Mouse (Mus musculus): ENCODE data around the gene Hmga2. TPM values are rescaled to one million over a fixed set of nuclear protein-coding genes. Genes with fewer than 3 reads are reported as not detected.
A peak's percentile ranks its signal among the peaks of the same experiment; 100 is the strongest.

The Hmga2 gene
- total RNA-seq (2014; rRNA removed) (0.85 and 0.99 TPM in 2 replicates), polyA plus RNA-seq (2015; fragmentation: Nextera tagmentation; extraction: Ambion mirVana) (0.30 and 0.32 TPM in 2 replicates)

DNA sequence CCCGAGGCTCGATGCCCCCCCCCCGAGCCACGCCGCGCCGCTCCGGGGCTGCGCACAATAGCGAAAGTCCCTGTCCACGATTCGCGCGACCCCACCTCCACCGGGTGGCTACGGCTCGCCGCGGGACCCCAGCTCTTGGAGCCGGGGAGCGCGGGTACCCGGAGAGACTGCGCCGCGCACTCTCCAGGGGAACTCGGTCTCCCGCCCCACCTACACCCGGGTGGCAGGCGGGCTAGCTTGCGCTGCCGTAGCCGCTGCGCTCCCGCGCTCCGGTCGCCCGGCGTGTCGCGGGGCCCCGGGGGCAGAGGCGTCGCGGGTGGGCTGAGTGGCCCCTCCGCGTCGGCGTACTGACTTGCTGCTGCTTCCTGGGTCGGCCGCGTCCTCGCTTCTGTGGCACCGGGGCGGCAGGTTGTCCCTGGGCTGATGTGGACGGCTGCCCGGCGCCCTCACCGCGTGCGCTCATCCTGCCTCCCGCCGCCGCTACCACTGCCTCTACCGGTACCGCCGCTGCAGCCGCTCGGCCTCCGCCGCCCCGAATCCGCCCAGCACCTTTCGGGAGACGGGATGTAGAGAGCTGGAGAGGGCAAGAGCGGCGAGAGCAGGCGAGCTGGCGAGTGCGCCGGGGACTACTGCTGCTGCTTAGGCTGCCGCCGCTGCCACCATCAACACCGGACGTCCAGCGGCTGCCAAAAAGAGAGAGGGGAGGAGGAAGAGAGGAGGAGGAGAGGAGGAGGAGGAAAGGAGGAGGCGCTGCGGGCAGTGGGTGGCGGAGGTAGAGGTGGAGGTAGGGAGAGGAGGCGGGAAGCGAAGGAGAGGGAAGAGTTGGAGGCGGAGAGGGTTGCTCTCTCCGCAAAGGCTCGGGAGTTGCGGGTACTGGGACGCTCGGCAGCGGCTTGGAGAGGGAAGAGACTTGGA lies at the start of gene Hmga2:
Gene Hmga2, minus strand, starts transcription at position 869 of the 915 bp plus-strand sequence.
- H3K9ac ChIP-seq (replicated peaks; ENCODE audit: low read length, poor library complexity, severe bottlenecking), result peak within 1 kb of the TSS; percentile 29; the same call in 1 of the 2 replicates
- ATAC-seq (ENCODE audit: low FRiP score), result peak; percentile 31
- no peak for TF ChIP-seq CTCF (IDR thresholded peaks at IDR 0.05)
- H3K4me2 ChIP-seq (ENCODE audit: low read depth, low read length, poor library complexity, severe bottlenecking), result peak within 1 kb of the TSS; percentile 88
- no peak within 1 kb of the TSS for H3K27ac ChIP-seq (ENCODE audit: low read depth, low read length)
- peak within 1 kb of the TSS; percentile 46 for H3K4me3 ChIP-seq (ENCODE audit: low read depth, low read length)
- WGBS, result under 1% methylated on average over 82 of the region's 99 CpGs
- peak; percentile 33 for DNase-seq (ENCODE audit: low spot score)
- H3K4me1 ChIP-seq (ENCODE audit: insufficient read depth, low read length), result peaks cover 16% of the 10 kb centered on the region
- H3K36me3 ChIP-seq (ENCODE audit: insufficient read depth, low read length), result no peaks in the 10 kb centered on the region
- H3K27me3 ChIP-seq (ENCODE audit: insufficient read depth, low read length), result peaks cover 23% of the 10 kb centered on the region
- no peaks in the 10 kb centered on the region for H3K9me3 ChIP-seq (ENCODE audit: low read length)

- WGBS, result 91% methylated on average over 2 of the region's 2 CpGs
- ATAC-seq (ENCODE audit: low FRiP score), result no peak
- no peaks in the 10 kb centered on the region for H3K4me1 ChIP-seq (ENCODE audit: insufficient read depth, low read length)
- no peak overlapping the region for H3K27ac ChIP-seq (ENCODE audit: low read depth, low read length)
- no peak for DNase-seq (ENCODE audit: low spot score)
- H3K4me3 ChIP-seq (ENCODE audit: low read depth, low read length), result no peak overlapping the region
- no peak for TF ChIP-seq CTCF (IDR thresholded peaks at IDR 0.05)
- no peaks in the 10 kb centered on the region for H3K27me3 ChIP-seq (ENCODE audit: insufficient read depth, low read length)
- H3K36me3 ChIP-seq (ENCODE audit: insufficient read depth, low read length), result no peaks in the 10 kb centered on the region
- H3K9me3 ChIP-seq (ENCODE audit: low read length), result no peaks in the 10 kb centered on the region
- H3K9ac ChIP-seq (replicated peaks; ENCODE audit: low read length, poor library complexity, severe bottlenecking), result no peak overlapping the region
- no peak overlapping the region for H3K4me2 ChIP-seq (ENCODE audit: low read depth, low read length, poor library complexity, severe bottlenecking)
Observed at GRCm38 (mm10) chr10:120522959-120523358, 46.7 kb upstream of the Hmga2 start.

- Histone ChIP-seq H3K9me3 (ENCODE audit: low read length) (no peaks in the 10 kb centered on the region), H3K4me3 (ENCODE audit: low read depth, low read length) (no peak overlapping the region), H3K27me3 (ENCODE audit: insufficient read depth, low read length) (no peaks in the 10 kb centered on the region), H3K36me3 (ENCODE audit: insufficient read depth, low read length) (no peaks in the 10 kb centered on the region), H3K4me1 (ENCODE audit: insufficient read depth, low read length) (no peaks in the 10 kb centered on the region), H3K27ac (ENCODE audit: low read depth, low read length) (no peak overlapping the region), H3K4me2 (ENCODE audit: low read depth, low read length, poor library complexity, severe bottlenecking) (no peak overlapping the region), H3K9ac (replicated peaks; ENCODE audit: low read length, poor library complexity, severe bottlenecking) (no peak overlapping the region)
- no peak for DNase-seq (ENCODE audit: low spot score)
- TF ChIP-seq CTCF (IDR thresholded peaks at IDR 0.05), result no peak
- WGBS, result 67% methylated on average over 9 of the region's 9 CpGs
- ATAC-seq (ENCODE audit: low FRiP score), result no peak
Observed at GRCm38 (mm10) chr10:120521912-120522575, 45.8 kb upstream of the Hmga2 start.

DNA sequence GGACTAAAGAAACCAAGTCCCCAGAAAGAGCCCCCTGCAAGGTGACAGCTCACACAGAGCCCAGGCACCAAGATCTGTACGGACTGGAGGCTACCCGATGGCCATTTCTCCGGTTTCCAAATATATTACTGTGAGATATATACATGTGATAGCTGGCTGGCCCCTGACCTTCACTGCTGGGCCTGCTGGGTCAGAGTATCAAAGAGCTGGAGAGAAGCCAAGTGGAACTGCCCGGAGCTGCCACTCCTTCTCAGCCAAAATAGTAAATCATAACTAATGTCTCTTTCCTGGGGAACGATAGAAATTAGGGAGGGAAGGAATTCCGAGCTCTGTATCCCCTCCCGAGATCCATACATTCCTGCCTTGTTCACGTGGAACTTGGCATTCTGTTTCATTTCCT lies 40.0 kb upstream of the Hmga2 start:
- Histone ChIP-seq H3K9me3 (ENCODE audit: low read length) (no peaks in the 10 kb centered on the region), H3K4me2 (ENCODE audit: low read depth, low read length, poor library complexity, severe bottlenecking) (no peak overlapping the region), H3K27ac (ENCODE audit: low read depth, low read length) (no peak overlapping the region), H3K36me3 (ENCODE audit: insufficient read depth, low read length) (no peaks in the 10 kb centered on the region), H3K27me3 (ENCODE audit: insufficient read depth, low read length) (no peaks in the 10 kb centered on the region), H3K9ac (replicated peaks; ENCODE audit: low read length, poor library complexity, severe bottlenecking) (no peak overlapping the region), H3K4me3 (ENCODE audit: low read depth, low read length) (no peak overlapping the region), H3K4me1 (ENCODE audit: insufficient read depth, low read length) (no peaks in the 10 kb centered on the region)
- TF ChIP-seq CTCF (IDR thresholded peaks at IDR 0.05), result no peak
- WGBS, result 78% methylated on average over 8 of the region's 8 CpGs
- ATAC-seq (ENCODE audit: low FRiP score) (no peak), DNase-seq (ENCODE audit: low spot score) (no peak)

DNA sequence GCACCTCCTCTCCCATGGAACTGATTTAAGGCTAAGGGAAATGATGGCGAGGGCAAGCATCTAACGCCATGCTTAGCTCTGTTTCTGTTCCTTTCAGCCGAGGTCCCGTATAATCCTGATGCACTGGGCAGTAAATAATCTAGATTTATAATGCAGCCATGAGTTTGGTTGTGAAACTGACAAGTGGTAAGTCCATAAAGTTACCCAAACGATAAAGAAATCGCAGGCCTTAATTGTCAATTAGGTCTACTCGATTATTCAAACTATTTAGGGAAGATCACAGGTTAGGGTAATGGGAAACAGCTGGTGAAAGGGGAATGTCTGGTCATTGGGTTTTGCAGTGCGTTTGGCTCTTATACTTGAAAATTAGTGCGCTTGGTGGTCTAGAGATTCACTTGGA lies 37.5 kb upstream of the Hmga2 start:
- no peaks in the 10 kb centered on the region for H3K27me3 ChIP-seq (ENCODE audit: insufficient read depth, low read length)
- no peak overlapping the region for H3K27ac ChIP-seq (ENCODE audit: low read depth, low read length)
- WGBS, result 86% methylated on average over 9 of the region's 9 CpGs
- no peak for ATAC-seq (ENCODE audit: low FRiP score)
- no peak overlapping the region for H3K4me2 ChIP-seq (ENCODE audit: low read depth, low read length, poor library complexity, severe bottlenecking)
- no peak overlapping the region for H3K9ac ChIP-seq (replicated peaks; ENCODE audit: low read length, poor library complexity, severe bottlenecking)
- DNase-seq (ENCODE audit: low spot score), result no peak
- no peaks in the 10 kb centered on the region for H3K36me3 ChIP-seq (ENCODE audit: insufficient read depth, low read length)
- no peaks in the 10 kb centered on the region for H3K9me3 ChIP-seq (ENCODE audit: low read length)
- H3K4me3 ChIP-seq (ENCODE audit: low read depth, low read length), result no peak overlapping the region
- TF ChIP-seq CTCF (IDR thresholded peaks at IDR 0.05), result no peak
- H3K4me1 ChIP-seq (ENCODE audit: insufficient read depth, low read length), result no peaks in the 10 kb centered on the region

DNA sequence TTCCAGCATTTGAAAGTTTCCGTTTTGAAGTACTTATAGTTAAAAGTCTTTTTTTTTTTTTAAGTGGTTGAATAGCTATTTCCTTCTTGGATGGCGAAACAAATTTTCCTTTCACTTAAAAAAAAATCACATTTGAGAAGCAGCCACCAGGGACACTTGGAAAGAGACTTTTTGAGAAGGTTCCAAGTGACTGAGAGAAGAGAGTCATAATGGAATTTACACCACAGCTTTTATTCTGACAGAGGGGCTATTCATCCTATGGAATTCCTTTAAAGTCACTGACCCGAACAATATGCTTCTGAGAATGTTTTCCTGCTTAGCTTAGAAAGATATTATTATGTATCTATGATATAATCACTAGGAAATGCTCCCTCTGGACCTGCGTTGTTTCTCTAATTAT lies 36.7 kb upstream of the Hmga2 start:
- Histone ChIP-seq H3K27me3 (ENCODE audit: insufficient read depth, low read length) (no peaks in the 10 kb centered on the region), H3K4me3 (ENCODE audit: low read depth, low read length) (no peak overlapping the region), H3K36me3 (ENCODE audit: insufficient read depth, low read length) (no peaks in the 10 kb centered on the region), H3K4me1 (ENCODE audit: insufficient read depth, low read length) (no peaks in the 10 kb centered on the region), H3K4me2 (ENCODE audit: low read depth, low read length, poor library complexity, severe bottlenecking) (no peak overlapping the region), H3K9ac (replicated peaks; ENCODE audit: low read length, poor library complexity, severe bottlenecking) (no peak overlapping the region), H3K27ac (ENCODE audit: low read depth, low read length) (no peak overlapping the region), H3K9me3 (ENCODE audit: low read length) (no peaks in the 10 kb centered on the region)
- WGBS, result 53% methylated on average over 4 of the region's 4 CpGs
- ATAC-seq (ENCODE audit: low FRiP score) (no peak), DNase-seq (ENCODE audit: low spot score) (no peak)
- TF ChIP-seq CTCF (IDR thresholded peaks at IDR 0.05), result no peak
